Mouse (Mus musculus) CD4-positive, CD25-positive, alpha-beta regulatory T cell, adult 4 months (primary cell): Measurements from ENCODE around the gene Dao. TPM values are rescaled to one million over a fixed set of nuclear protein-coding genes. Genes with fewer than 3 reads are reported as not detected.

Source experiments
- polyA plus RNA-seq, 2 experiments: library from polyadenylated mRNA; unstranded; fragments of 100-300 nt; shearing (Covaris generic); gene quantifications; one replicate each; pipeline ENCODE4 v1.2.1; 2017

The Dao gene
- polyA plus RNA-seq, 2 experiments from 2014 or later = 0.56 to 1.4 TPM

Other genes with a start within 250 kb of the Dao start
- 10 to 100 TPM; 13.6 to 15.4 TPM for gene Sart3, start 231.2 kb upstream of the Dao start, polyA plus RNA-seq
- 10 to 100 TPM in 1 of 2 experiments, 1 to 10 TPM in 1; 7.1 to 10.8 TPM for gene Iscu, start 231.0 kb upstream of the Dao start, polyA plus RNA-seq
- gene Tmem119, start 203.2 kb upstream of the Dao start, polyA plus RNA-seq = not detected
- 100 to 1,000 TPM; 473 to 498 TPM for gene Selplg, start 171.1 kb upstream of the Dao start, polyA plus RNA-seq
- 10 to 100 TPM; 43.2 to 59.6 TPM for gene Coro1c, start 94.9 kb upstream of the Dao start, polyA plus RNA-seq
- gene Ssh1, start 9.8 kb upstream of the Dao start, polyA plus RNA-seq = 10 to 100 TPM; 13.0 to 14.6 TPM
- 1 to 10 TPM; 2.6 to 2.7 TPM for gene Usp30, start 61.8 kb downstream of the Dao start, polyA plus RNA-seq
- not detected for gene Svop, start 87.9 kb downstream of the Dao start, polyA plus RNA-seq
- gene Alkbh2, start 124.5 kb downstream of the Dao start, polyA plus RNA-seq = 1 to 10 TPM; 3.8 to 6.6 TPM
- 1 to 10 TPM; 3.7 to 9.2 TPM for gene Ung, start 126.7 kb downstream of the Dao start, polyA plus RNA-seq
- gene Acacb, start 142.8 kb downstream of the Dao start, polyA plus RNA-seq = under 1 TPM; 0.24 to 0.62 TPM